Mouse (Mus musculus) heart, adult 2 months (tissue): ENCODE data around the gene Igfals.

Experiments
- CTCF ChIP-seq: fragments of 200-600 bp; IDR thresholded peaks from 2 replicates; pipeline ENCODE4 v1.8.1; 2022; ENCODE audit warnings: antibody characterized with exemption, mild to moderate bottlenecking, moderate library complexity
- EP300 ChIP-seq: fragments of 200-500 bp; IDR thresholded peaks from 2 replicates; pipeline ENCODE4 v1.6.1; 2011; ENCODE audit warnings: low read depth, low read length, control low read depth; ENCODE audit not compliant: insufficient read depth
- POLR2A ChIP-seq: fragments of 200-500 bp; IDR thresholded peaks from 2 replicates; pipeline ENCODE4 v1.6.1; 2011; ENCODE audit warnings: mild to moderate bottlenecking, low read depth, low read length, control low read depth; ENCODE audit not compliant: insufficient read depth

DNA sequence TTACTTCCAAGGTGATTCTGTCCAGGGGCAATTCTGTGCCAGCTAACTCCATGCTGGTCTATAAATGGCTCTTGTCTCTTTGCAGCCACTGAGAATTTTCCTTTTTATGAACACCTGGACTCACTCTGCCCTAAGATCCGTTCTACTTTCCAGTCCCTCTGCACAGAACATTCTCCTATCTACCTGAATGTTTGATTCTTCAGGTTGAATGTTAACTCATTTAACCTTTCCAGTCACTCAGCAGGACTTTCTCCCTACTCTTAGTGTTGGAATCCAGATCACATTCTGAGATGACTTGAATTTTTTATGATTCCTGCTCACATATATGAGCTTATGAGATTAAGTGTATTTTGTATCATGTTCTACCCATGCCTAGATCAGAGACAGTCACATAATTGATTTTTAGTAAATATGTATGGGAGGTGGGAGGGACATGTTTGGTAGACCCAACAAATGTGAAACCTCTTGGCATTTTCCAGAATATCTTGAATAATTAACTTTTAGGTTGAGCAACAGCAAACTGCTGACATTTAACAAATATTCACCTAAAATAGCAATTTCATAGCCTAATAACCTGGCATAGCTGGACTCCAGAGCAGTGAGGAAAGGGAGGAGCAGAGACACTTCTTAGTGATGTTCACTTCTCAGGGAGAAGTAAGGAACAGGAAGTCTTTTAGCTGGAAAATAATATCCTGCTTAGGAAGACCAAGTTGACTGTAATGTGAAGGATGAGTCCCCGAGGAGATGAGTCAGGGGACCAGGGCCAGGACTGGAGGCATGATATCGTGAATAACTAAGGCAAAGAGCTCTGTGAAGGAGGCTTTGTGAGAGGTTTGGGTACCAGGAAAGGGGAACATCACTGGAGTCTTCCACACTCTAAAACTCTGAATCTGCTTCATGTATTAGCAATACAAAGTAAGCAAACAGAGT, 44.2 kb upstream of the Igfals start:
- TF ChIP-seq CTCF: no peak
- no peak for TF ChIP-seq POLR2A
- no peak for TF ChIP-seq EP300
